Comparison of ENCODE assay signal across 11 mouse cellular contexts in the genomic region with DNA sequence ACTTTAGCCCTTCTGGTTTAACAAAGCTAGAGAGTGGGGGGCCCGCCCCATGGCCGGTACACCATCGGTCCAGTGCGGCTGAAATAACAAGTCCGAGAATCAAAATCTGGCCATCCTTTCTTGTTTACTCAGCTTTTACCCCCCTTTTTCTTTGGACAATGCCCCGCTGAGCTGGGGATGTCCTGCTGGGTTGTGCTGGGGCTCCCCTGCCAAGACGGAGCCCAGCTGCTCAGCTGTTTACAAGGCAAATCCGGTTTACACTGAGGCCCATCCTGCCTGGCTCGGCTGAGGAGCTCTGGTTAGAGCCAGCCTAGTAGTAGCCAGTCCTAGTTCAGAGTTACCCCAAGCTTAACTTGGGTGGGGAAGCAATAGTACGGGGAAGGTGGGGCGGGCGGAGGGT.
A peak's percentile ranks its signal among the peaks of the same experiment; 100 is the strongest.
DNase-seq lines count a peak whose midpoint lies in the region; ATAC-seq lines count a peak whose summit lies in the region.
"Had no signal": no experiment of that assay in that cellular context is flagged by ENCODE, and none has a peak within 500 bp of the region (broad histone marks: within the 10 kb centered on the region; RNA-seq: fewer than 3 reads in every experiment).

No protein-coding gene starts in this region.

- no peak overlapping the region for H3K27ac ChIP-seq in intestine, embryonic 16.5 days (ENCODE audit: low read length)
- no peak overlapping the region for H3K27ac ChIP-seq in midbrain, embryonic 15.5 days
- H3K27ac ChIP-seq in forebrain, embryonic 11.5 days (ENCODE audit: low read depth, low read length) = no peak overlapping the region
- H3K27ac ChIP-seq: heart, embryonic 13.5 days; neural tube, embryonic 12.5 days had no signal

- H3K27me3 ChIP-seq in intestine, embryonic 16.5 days (replicated peaks; ENCODE audit: control insufficient read depth, insufficient read depth, low read length) = no peaks in the 10 kb centered on the region; the same call in 1 of the 2 replicates
- H3K27me3 ChIP-seq in midbrain, embryonic 15.5 days (replicated peaks) = peaks cover 11% of the 10 kb centered on the region; the same call in 1 of the 2 replicates
- no peaks in the 10 kb centered on the region; the same call in none of the 2 replicates for H3K27me3 ChIP-seq in forebrain, embryonic 11.5 days (ENCODE audit: control insufficient read depth, insufficient read depth, low read length)

- 44% methylated on average over 12 of the region's 12 CpGs for WGBS in intestine, embryonic 16.5 days
- WGBS in midbrain, embryonic 15.5 days = 36% methylated on average over 12 of the region's 12 CpGs
- WGBS in forebrain, embryonic 11.5 days = 34% methylated on average over 12 of the region's 12 CpGs

- no peaks in the 10 kb centered on the region for H3K9me3 ChIP-seq in intestine, embryonic 16.5 days (ENCODE audit: control insufficient read depth, low read length)
- no peaks in the 10 kb centered on the region for H3K9me3 ChIP-seq in midbrain, embryonic 15.5 days
- no peaks in the 10 kb centered on the region for H3K9me3 ChIP-seq in forebrain, embryonic 11.5 days (ENCODE audit: control insufficient read depth, low read length)
- H3K9me3 ChIP-seq: heart, embryonic 13.5 days; neural tube, embryonic 12.5 days had no signal

- no peak overlapping the region for H3K9ac ChIP-seq in intestine, embryonic 16.5 days (ENCODE audit: low read depth, low read length)
- no peak overlapping the region for H3K9ac ChIP-seq in midbrain, embryonic 15.5 days
- no peak overlapping the region for H3K9ac ChIP-seq in forebrain, embryonic 11.5 days (ENCODE audit: low read length)
- H3K9ac ChIP-seq: heart, embryonic 13.5 days; neural tube, embryonic 12.5 days had no signal

- intact Hi-C loops in left cerebral cortex, postnatal 4 days (cut with DNase I) = no loop called here

- DNase-seq in cerebellum, postnatal 14 days = peak; percentile 13 to 21
- peak; percentile 46 for DNase-seq in left cerebral cortex, postnatal 4 days
- DNase-seq in left cerebral cortex, adult 9 months (ENCODE audit: low spot score in 2 of 2) = no peak
- no peak for DNase-seq in adipocyte (ENCODE audit: low spot score)
- DNase-seq in forebrain, embryonic 11.5 days (ENCODE audit: low spot score) = no peak
- DNase-seq: adrenal gland, adult 8-10 months had no signal

- H3K4me1 ChIP-seq in intestine, embryonic 16.5 days (ENCODE audit: control insufficient read depth, insufficient read depth, low read length) = 0 out of 2 replicates have a peak, but pooled peaks cover 3% of the 10 kb centered on the region
- peaks cover 6% of the 10 kb centered on the region; the same call in 1 of the 2 replicates for H3K4me1 ChIP-seq in midbrain, embryonic 15.5 days
- H3K4me1 ChIP-seq in forebrain, embryonic 11.5 days (replicated peaks; ENCODE audit: control insufficient read depth, insufficient read depth, low read length) = no peaks in the 10 kb centered on the region
- H3K4me1 ChIP-seq: heart, embryonic 13.5 days; neural tube, embryonic 12.5 days had no signal

- no peak overlapping the region for H3K4me3 ChIP-seq in intestine, embryonic 16.5 days (ENCODE audit: low read length)
- no peak overlapping the region for H3K4me3 ChIP-seq in midbrain, embryonic 15.5 days
- H3K4me3 ChIP-seq in forebrain, embryonic 11.5 days (ENCODE audit: low read depth, low read length) = no peak overlapping the region
- H3K4me3 ChIP-seq: heart, embryonic 13.5 days; neural tube, embryonic 12.5 days had no signal

- no peak for ATAC-seq in cerebellum, adult (ENCODE audit: insufficient number of reproducible peaks, low FRiP score, low TSS enrichment)
- peak; percentile 72 for ATAC-seq in intestine, embryonic 16.5 days
- peak; percentile 48; the same call in 1 of the 2 replicates for ATAC-seq in midbrain, embryonic 15.5 days (replicated peaks)
- no peak for ATAC-seq in forebrain, embryonic 11.5 days (replicated peaks; ENCODE audit: low FRiP score)

- H3K4me2 ChIP-seq in intestine, embryonic 16.5 days (ENCODE audit: low read depth, low read length) = no peak overlapping the region
- H3K4me2 ChIP-seq in midbrain, embryonic 15.5 days = no peak overlapping the region
- H3K4me2 ChIP-seq in forebrain, embryonic 11.5 days (ENCODE audit: low read depth, low read length, severe bottlenecking) = no peak overlapping the region
- H3K4me2 ChIP-seq: heart, embryonic 13.5 days; neural tube, embryonic 12.5 days had no signal

- H3K36me3 ChIP-seq in intestine, embryonic 16.5 days (ENCODE audit: control insufficient read depth, insufficient read depth, low read length) = no peaks in the 10 kb centered on the region
- no peaks in the 10 kb centered on the region for H3K36me3 ChIP-seq in midbrain, embryonic 15.5 days (replicated peaks)
- no peaks in the 10 kb centered on the region; the same call in 1 of the 2 replicates for H3K36me3 ChIP-seq in forebrain, embryonic 11.5 days (ENCODE audit: control insufficient read depth, insufficient read depth, low read length)
- H3K36me3 ChIP-seq: heart, embryonic 13.5 days; neural tube, embryonic 12.5 days had no signal

Comparison
In these comparisons a context has a peak if more than half of its experiments do, and no peak if none do; other contexts are left out.
1. DNase-seq: peak in cerebellum, postnatal 14 days (2 of 2) and left cerebral cortex, postnatal 4 days (single experiment); none in left cerebral cortex, adult 9 months (0 of 2), adipocyte (single experiment) and forebrain, embryonic 11.5 days (single experiment).
2. ATAC-seq: peak in intestine, embryonic 16.5 days (single experiment) and midbrain, embryonic 15.5 days (single experiment); none in cerebellum, adult (single experiment) and forebrain, embryonic 11.5 days (single experiment).